Mouse (Mus musculus) liver, postnatal 0 days (tissue): ENCODE results near the gene Ptprj. TPM values are rescaled to one million over a fixed set of nuclear protein-coding genes. Genes with fewer than 3 reads are reported as not detected.

ENCODE experiments used
- ATAC-seq: fragments of 200-750 bp; cut with Nextera tagmentation; 2 replicates; pipeline ENCODE4 v1.8.0; 2017; ENCODE audit warnings: mild to moderate bottlenecking, moderate library complexity
- DNase-seq: peaks from one replicate; pipeline ENCODE4 v3.0.0-alpha.2; 2016
- H3K27ac ChIP-seq: fragments of 300-500 bp; sonication (generic); 2 replicates; pipeline ENCODE4 v1.5.1; 2014; ENCODE audit warnings: antibody characterized with exemption, moderate library complexity, mild to moderate bottlenecking, low read depth
- H3K27me3 ChIP-seq: fragments of 300-500 bp; sonication (generic); 2 replicates; pipeline ENCODE4 v1.6.1; 2014; ENCODE audit warnings: low read length, control low read depth, mixed read lengths; ENCODE audit not compliant: insufficient read depth
- H3K36me3 ChIP-seq: fragments of 300-500 bp; sonication (generic); replicated peaks from 2 replicates; pipeline ENCODE4 v1.6.1; 2014; ENCODE audit warnings: mild to moderate bottlenecking, control low read depth, low read length, moderate library complexity, mixed read lengths; ENCODE audit not compliant: insufficient read depth
- H3K4me1 ChIP-seq: fragments of 300-500 bp; sonication (generic); 2 replicates; pipeline ENCODE4 v1.6.1; 2014; ENCODE audit warnings: antibody characterized with exemption, mild to moderate bottlenecking, control low read depth; ENCODE audit not compliant: insufficient read depth
- H3K4me2 ChIP-seq: fragments of 300-500 bp; sonication (generic); 2 replicates; pipeline ENCODE4 v1.6.1; 2014; ENCODE audit warnings: low read depth, mild to moderate bottlenecking, low read length, moderate library complexity, mixed read lengths
- H3K4me3 ChIP-seq: fragments of 300-500 bp; sonication (generic); 2 replicates; pipeline ENCODE4 v1.5.1; 2014; ENCODE audit warnings: low read depth, low read length
- H3K9ac ChIP-seq: fragments of 300-500 bp; sonication (generic); replicated peaks from 2 replicates; pipeline ENCODE4 v1.6.1; 2014; ENCODE audit warnings: mild to moderate bottlenecking, moderate library complexity
- H3K9me3 ChIP-seq: fragments of 300-500 bp; sonication (generic); 2 replicates; pipeline ENCODE4 v1.6.1; 2016; ENCODE audit warnings: mild to moderate bottlenecking, control low read depth, low read length, mixed read lengths
- CTCF ChIP-seq: sonication (generic); IDR thresholded peaks from 2 replicates; pipeline ENCODE4 v1.5.1; 2016; ENCODE audit warnings: antibody characterized with exemption, low read depth
- EP300 ChIP-seq: IDR thresholded peaks from 2 replicates; pipeline ENCODE4 v1.6.1; 2016; ENCODE audit warnings: antibody characterized with exemption, low read depth, mild to moderate bottlenecking
- WGBS: fragments of 180-500 bp; shearing (Covaris S2); extraction: QIAGEN DNeasy Blood & Tissue Kit; methylation state at CpG from one replicate; pipeline ENCODE4 v1.1.7; 2014; ENCODE audit not compliant: insufficient replicate concordance; 5-methylcytosine and 5-hydroxymethylcytosine counted together
- polyA plus RNA-seq: library from polyadenylated mRNA; unstranded; fragments of >200 nt; fragmentation: Nextera tagmentation; extraction: Ambion mirVana; gene quantifications from 2 replicates; pipeline ENCODE4 v1.2.1, GENCODE M21; 2015

Ptprj gene
- polyA plus RNA-seq, 1 experiment from 2014 or later: 2.8 TPM

DNA sequence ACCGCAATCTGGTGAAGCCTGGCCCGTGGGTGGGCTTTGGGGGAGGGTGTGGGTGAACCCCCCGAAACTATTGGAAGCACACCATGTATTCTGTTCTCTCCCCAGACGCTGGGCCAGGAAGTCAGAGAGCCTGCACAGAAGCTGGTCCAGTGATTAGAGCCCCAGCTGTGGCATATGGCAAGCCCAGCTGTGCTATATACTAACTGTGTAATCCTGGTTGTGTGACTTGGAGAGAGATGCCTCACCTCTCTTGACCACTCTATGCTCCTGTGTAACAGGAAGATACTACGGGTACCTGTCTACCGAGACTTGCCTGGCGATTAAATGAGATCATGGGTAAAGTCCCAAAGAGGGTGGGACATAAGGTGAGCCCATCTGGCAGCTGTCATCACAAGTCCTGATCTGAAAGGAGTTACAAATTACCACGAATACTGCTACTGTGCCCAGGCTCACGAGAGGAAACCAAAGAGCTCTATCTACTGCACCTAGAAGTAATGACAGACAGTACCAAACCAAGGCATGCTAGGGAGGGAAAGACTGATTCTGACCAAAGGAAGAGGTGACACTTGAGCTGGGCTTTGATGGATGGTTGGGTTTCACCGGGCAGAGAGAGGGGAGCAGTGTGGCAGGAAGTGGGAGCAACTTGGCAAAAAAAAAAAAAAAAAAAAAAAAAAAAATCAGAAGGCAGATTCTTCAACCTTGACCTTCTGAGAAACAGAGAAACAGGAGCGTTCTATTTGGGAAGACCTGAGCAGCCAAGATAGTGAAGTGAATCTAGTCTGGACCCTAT is 754 bp upstream of the Ptprj start:
- Histone ChIP-seq H3K9ac (peak overlapping the region; percentile 96), H3K9me3 (no peaks in the 10 kb centered on the region), H3K4me3 (peak overlapping the region; percentile 92), H3K4me1 (peaks cover 32% of the 10 kb centered on the region), H3K4me2 (peak overlapping the region; percentile 100), H3K36me3 (no peaks in the 10 kb centered on the region), H3K27me3 (no peaks in the 10 kb centered on the region), H3K27ac (peak overlapping the region; percentile 89)
- WGBS: 13% methylated on average over 11 of the region's 11 CpGs
- ATAC-seq (peak; percentile 4; the same call in 1 of the 2 replicates), DNase-seq (no peak)
- TF ChIP-seq EP300 (no peak), CTCF (no peak)

DNA sequence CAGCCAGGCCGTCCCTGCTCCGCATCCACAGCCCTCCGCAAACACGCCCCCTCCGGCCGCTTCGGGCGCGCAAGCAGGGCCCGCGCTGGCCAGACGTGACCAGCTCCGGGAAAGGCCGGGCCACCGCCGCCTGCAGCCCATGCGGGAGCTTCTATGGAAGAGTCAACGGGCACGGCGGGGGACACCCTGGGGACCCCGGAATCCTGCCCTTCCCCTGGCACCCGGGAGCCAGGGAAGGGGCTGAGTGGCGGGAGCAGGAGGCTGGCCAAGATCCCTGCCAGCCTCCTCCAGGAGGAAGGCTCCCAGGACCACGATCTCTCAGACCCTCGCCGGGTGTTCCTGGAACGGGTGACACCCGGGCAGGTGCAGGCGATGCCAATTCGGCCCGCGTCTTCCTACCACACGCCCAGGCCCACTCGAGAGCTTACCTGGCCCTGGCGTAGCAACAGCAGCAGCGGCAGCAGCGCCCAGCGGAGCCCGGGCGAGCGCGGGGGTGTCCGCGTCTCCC is 665 bp downstream of the Ptprj start:
- no peaks in the 10 kb centered on the region for H3K36me3 ChIP-seq
- DNase-seq (peak; percentile 80), ATAC-seq (peak; percentile 71)
- peaks cover 46% of the 10 kb centered on the region for H3K4me1 ChIP-seq
- WGBS: 1% methylated on average over 39 of the region's 44 CpGs
- no peaks in the 10 kb centered on the region for H3K27me3 ChIP-seq
- H3K4me3 ChIP-seq: peak overlapping the region; percentile 92
- no peaks in the 10 kb centered on the region for H3K9me3 ChIP-seq
- peak overlapping the region; percentile 96 for H3K9ac ChIP-seq
- TF ChIP-seq EP300 (no peak), CTCF (peak; percentile 61)
- H3K4me2 ChIP-seq: peak overlapping the region; percentile 100
- peak overlapping the region; percentile 89 for H3K27ac ChIP-seq

DNA sequence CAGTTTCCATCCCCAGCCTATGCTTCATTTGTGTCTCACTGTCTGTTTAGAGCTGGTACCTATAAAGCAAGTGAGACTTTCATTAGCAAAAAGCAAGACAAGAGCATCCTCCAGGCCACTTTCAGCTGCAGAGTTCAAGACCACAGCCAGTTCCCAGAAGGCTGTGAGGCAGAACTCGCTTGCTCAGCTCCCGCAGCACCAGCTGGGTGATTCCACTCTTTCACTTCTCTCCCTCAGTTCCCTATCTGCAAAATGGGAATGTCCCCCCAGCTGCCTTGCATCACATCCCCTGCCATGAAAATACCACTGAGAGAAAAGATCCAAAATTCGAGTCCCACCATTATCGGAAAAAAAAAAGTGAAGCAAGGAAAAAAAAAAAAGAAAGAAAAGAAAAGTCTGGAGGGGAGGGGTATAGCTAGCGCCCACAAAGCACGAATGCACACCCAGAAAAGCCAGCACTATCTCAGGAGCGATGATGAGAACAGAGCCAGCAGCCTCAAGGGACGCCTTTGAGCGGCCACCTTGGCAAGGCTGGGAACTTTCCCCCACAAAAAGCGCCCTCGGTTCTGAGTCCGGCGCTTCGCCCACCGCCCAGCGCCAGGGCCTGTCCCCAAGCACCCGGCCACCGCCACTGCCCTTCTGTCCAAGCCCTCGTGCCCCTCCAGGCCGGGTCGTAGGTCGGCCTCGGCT is 1.3 kb downstream of the Ptprj start:
- Histone ChIP-seq H3K9ac (peak overlapping the region; percentile 96), H3K27ac (peak overlapping the region; percentile 89), H3K36me3 (no peaks in the 10 kb centered on the region), H3K27me3 (no peaks in the 10 kb centered on the region), H3K9me3 (no peaks in the 10 kb centered on the region), H3K4me3 (peak overlapping the region; percentile 92), H3K4me1 (peaks cover 49% of the 10 kb centered on the region), H3K4me2 (peak overlapping the region; percentile 100)
- ATAC-seq (peak; percentile 1; the same call in 1 of the 2 replicates), DNase-seq (peak; percentile 35)
- TF ChIP-seq CTCF: no peak
- TF ChIP-seq EP300: no peak
- WGBS: 1% methylated on average over 20 of the region's 23 CpGs

DNA sequence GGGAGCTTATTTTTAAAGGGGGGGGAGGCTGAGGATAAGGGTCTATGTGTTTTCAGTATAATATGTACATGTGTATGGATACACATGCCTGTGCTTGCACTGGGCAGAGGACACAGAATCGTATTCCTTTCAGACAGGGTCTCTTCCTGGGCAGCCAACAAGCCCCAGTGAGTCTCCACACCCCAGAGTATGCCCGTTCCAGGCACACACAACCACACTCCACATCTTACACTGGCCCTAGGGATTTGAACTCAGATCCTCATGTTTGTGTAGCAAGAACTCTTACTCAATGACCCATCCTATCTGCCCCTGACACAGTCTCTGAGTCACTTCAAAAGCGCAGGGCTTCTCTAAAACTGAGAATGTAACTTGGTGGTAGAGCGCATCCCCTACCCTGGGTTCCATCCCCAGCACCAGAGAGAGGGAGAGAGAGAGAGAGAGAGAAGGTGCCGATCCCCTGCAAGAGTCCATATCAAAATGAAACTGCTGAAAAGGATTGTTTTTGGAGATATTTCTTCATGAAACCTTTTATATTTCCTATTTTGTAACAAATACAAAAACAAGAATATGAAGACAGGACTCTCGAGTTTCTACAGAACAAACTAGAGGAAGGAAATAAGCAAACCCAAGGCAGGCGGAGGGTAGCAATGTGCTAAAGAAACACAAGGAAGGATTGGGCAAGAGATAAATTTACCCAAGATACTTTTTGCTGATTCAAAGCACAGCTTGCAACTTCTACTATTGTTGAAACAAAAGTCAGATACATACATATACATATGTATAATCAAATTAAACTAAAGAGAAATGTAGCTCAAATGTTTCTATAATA is 2.8 kb downstream of the Ptprj start:
- TF ChIP-seq CTCF (no peak), EP300 (no peak)
- Histone ChIP-seq H3K36me3 (no peaks in the 10 kb centered on the region), H3K9ac (no peak overlapping the region), H3K9me3 (no peaks in the 10 kb centered on the region), H3K4me2 (peak overlapping the region; percentile 100), H3K4me3 (peak overlapping the region; percentile 8; the same call in 1 of the 2 replicates), H3K27ac (peak overlapping the region; percentile 62), H3K4me1 (peaks cover 44% of the 10 kb centered on the region), H3K27me3 (no peaks in the 10 kb centered on the region)
- ATAC-seq: no peak
- 60% methylated on average over 7 of the region's 7 CpGs for WGBS
- DNase-seq: peak; percentile 14

DNA sequence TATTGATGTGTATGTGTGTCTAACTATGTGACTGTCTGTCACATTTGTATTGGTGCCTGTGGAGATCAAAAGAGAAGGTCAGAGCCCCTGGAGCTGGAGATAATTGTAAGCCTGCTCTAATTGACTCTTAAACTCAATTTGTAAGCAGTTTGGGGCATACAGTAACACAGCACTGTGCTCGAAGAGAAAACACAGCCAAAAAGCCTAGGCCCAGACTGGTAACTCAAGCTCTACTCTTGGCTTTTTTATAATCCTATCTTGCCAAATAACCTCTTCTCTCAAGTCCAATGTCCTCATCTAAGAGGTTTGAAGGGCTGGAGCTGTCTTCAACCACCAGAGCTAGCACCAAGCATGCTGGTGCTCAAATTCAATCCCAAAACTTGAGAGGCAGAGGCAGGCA is 3.5 kb downstream of the Ptprj start:
- Histone ChIP-seq H3K27ac (peak overlapping the region; percentile 62; the same call in 1 of the 2 replicates), H3K27me3 (no peaks in the 10 kb centered on the region), H3K9ac (no peak overlapping the region), H3K4me1 (peaks cover 46% of the 10 kb centered on the region), H3K4me3 (no peak overlapping the region), H3K4me2 (0 out of 2 replicates have a peak overlapping the region, but pooled peaks have one; percentile 100), H3K9me3 (no peaks in the 10 kb centered on the region), H3K36me3 (no peaks in the 10 kb centered on the region)
- WGBS: 68% methylated on average over 1 of the region's 1 CpGs
- TF ChIP-seq EP300: no peak
- no peak for TF ChIP-seq CTCF
- peak; percentile 8 for DNase-seq
- no peak for ATAC-seq
